Mouse (Mus musculus) hindbrain, embryonic 10.5 days (tissue): Measurements from ENCODE around the gene Jtb. TPM values are rescaled to one million over a fixed set of nuclear protein-coding genes. Genes with fewer than 3 reads are reported as not detected.
"Not testable (repeated sequence)": the region's sequence is repeated elsewhere in the genome, so short reads cannot be mapped to it uniquely, and the experiment has no call there.

Experiments used
- DNase-seq: peaks from one replicate; pipeline ENCODE4 v3.0.0-alpha.2; 2017; ENCODE audit warnings: low spot score
- H3K27ac ChIP-seq: fragments of 300-500 bp; sonication (generic); 2 replicates; pipeline ENCODE4 v1.5.1; 2016; ENCODE audit warnings: mild to moderate bottlenecking, moderate library complexity
- H3K27me3 ChIP-seq: fragments of 300-500 bp; sonication (generic); 2 replicates; pipeline ENCODE4 v1.6.1; 2016; ENCODE audit warnings: mild to moderate bottlenecking; ENCODE audit not compliant: poor library complexity, insufficient read depth, severe bottlenecking
- H3K36me3 ChIP-seq: fragments of 300-500 bp; sonication (generic); 2 replicates; pipeline ENCODE4 v1.6.1; 2016; ENCODE audit warnings: mild to moderate bottlenecking, moderate library complexity
- H3K4me1 ChIP-seq: fragments of 300-500 bp; sonication (generic); replicated peaks from 2 replicates; pipeline ENCODE4 v1.6.1; 2016; ENCODE audit warnings: mild to moderate bottlenecking
- H3K4me3 ChIP-seq: fragments of 300-500 bp; sonication (generic); 2 replicates; pipeline ENCODE4 v1.5.1; 2016; ENCODE audit warnings: mild to moderate bottlenecking, moderate library complexity
- H3K9me3 ChIP-seq: fragments of 300-500 bp; sonication (generic); 2 replicates; pipeline ENCODE4 v1.6.1; 2016; ENCODE audit warnings: mild to moderate bottlenecking, moderate library complexity
- WGBS: fragments of 180-500 bp; shearing (Covaris S2); methylation state at CpG from one replicate; pipeline ENCODE4 v1.1.7; 2016; 5-methylcytosine and 5-hydroxymethylcytosine counted together
- polyA plus RNA-seq: library from polyadenylated mRNA; unstranded; fragments of >200 nt; fragmentation: Nextera tagmentation; extraction: Ambion mirVana; gene quantifications from 2 replicates; pipeline ENCODE4 v1.2.1, GENCODE M21; 2016

Jtb gene
- polyA plus RNA-seq, 1 experiment from 2014 or later = 95.7 TPM

- Histone ChIP-seq H3K4me3 (no peak overlapping the region), H3K27ac (no peak overlapping the region; the same call in 1 of the 2 replicates), H3K4me1 (peaks cover 22% of the 10 kb centered on the region), H3K27me3 (peaks cover 8% of the 10 kb centered on the region; the same call in 1 of the 2 replicates), H3K9me3 (no peaks in the 10 kb centered on the region), H3K36me3 (peaks cover 3% of the 10 kb centered on the region)
- 84% methylated on average over 10 of the region's 10 CpGs for WGBS
- DNase-seq = no peak
Observed at GRCm38 (mm10) chr3:90241669-90242358, 10.4 kb downstream of the Jtb start.

GRCm38 (mm10) chr3:90242984-90243775 is 11.8 kb downstream of the Jtb start, which contains the start of gene Creb3l4:
TSS of gene Creb3l4 (minus strand) at chr3:90243512.
- Histone ChIP-seq H3K27ac (peak within 1 kb of the TSS; percentile 84), H3K9me3 (no peaks in the 10 kb centered on the region), H3K27me3 (peaks cover 8% of the 10 kb centered on the region; the same call in 1 of the 2 replicates), H3K4me3 (peak within 1 kb of the TSS; percentile 52), H3K36me3 (no peaks in the 10 kb centered on the region), H3K4me1 (peaks cover 28% of the 10 kb centered on the region)
- peak; percentile 78 for DNase-seq
- 2% methylated on average over 19 of the region's 19 CpGs for WGBS

DNA sequence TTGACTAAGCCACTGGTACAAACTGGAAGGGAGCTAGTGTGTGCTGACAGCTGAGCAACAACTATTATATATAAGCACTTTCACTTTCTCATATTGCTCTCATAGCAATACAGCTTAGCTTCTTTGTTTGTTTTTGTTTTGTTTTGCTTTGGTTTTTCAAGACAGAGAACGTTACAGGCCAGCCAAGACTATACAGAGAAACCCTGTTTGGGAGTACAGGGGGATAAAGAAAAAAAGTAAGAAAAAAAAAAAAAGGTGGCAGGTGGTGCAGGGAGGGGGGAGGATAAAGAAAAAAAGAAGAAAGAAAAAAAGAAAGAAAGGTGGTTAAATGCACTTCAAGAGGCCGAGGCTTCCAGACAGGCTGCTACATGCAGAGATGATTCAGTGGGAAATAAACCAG is 14.0 kb downstream of the Jtb start:
- Histone ChIP-seq H3K27ac (no peak overlapping the region), H3K4me3 (no peak overlapping the region), H3K36me3 (peaks cover 13% of the 10 kb centered on the region), H3K4me1 (peaks cover 41% of the 10 kb centered on the region), H3K27me3 (peaks cover 8% of the 10 kb centered on the region; the same call in 1 of the 2 replicates), H3K9me3 (no peaks in the 10 kb centered on the region)
- 81% methylated on average over 2 of the region's 2 CpGs for WGBS
- DNase-seq = no peak

GRCm38 (mm10) chr3:90247630-90247959 is 16.2 kb downstream of the Jtb start:
- no peak for DNase-seq
- peak overlapping the region; percentile 70 for H3K4me3 ChIP-seq
- H3K27me3 ChIP-seq = no peaks in the 10 kb centered on the region
- H3K27ac ChIP-seq = peak overlapping the region; percentile 93
- H3K9me3 ChIP-seq = no peaks in the 10 kb centered on the region
- peaks cover 28% of the 10 kb centered on the region for H3K36me3 ChIP-seq
- WGBS = under 1% methylated on average over 3 of the region's 3 CpGs
- peaks cover 34% of the 10 kb centered on the region for H3K4me1 ChIP-seq

- DNase-seq = peak; percentile 97
- Histone ChIP-seq H3K4me3 (peak within 1 kb of the TSS; percentile 70), H3K9me3 (no peaks in the 10 kb centered on the region), H3K36me3 (peaks cover 28% of the 10 kb centered on the region), H3K27me3 (no peaks in the 10 kb centered on the region), H3K27ac (peak within 1 kb of the TSS; percentile 93), H3K4me1 (peaks cover 29% of the 10 kb centered on the region)
- under 1% methylated on average over 44 of the region's 44 CpGs for WGBS
Observed at GRCm38 (mm10) chr3:90247960-90248745, 16.8 kb downstream of the Jtb start, which contains the start of gene Slc39a1. TSS of gene Slc39a1 (plus strand) at chr3:90248172.

GRCm38 (mm10) chr3:90248746-90249100 is 17.3 kb downstream of the Jtb start:
- peaks cover 28% of the 10 kb centered on the region for H3K36me3 ChIP-seq
- DNase-seq = no peak
- peak overlapping the region; percentile 93 for H3K27ac ChIP-seq
- 9% methylated on average over 10 of the region's 10 CpGs for WGBS
- no peaks in the 10 kb centered on the region for H3K9me3 ChIP-seq
- H3K27me3 ChIP-seq = no peaks in the 10 kb centered on the region
- H3K4me3 ChIP-seq = peak overlapping the region; percentile 70
- peaks cover 27% of the 10 kb centered on the region for H3K4me1 ChIP-seq

GRCm38 (mm10) chr3:90250791-90251190 is 19.4 kb downstream of the Jtb start:
- no peak overlapping the region for H3K27ac ChIP-seq

DNA sequence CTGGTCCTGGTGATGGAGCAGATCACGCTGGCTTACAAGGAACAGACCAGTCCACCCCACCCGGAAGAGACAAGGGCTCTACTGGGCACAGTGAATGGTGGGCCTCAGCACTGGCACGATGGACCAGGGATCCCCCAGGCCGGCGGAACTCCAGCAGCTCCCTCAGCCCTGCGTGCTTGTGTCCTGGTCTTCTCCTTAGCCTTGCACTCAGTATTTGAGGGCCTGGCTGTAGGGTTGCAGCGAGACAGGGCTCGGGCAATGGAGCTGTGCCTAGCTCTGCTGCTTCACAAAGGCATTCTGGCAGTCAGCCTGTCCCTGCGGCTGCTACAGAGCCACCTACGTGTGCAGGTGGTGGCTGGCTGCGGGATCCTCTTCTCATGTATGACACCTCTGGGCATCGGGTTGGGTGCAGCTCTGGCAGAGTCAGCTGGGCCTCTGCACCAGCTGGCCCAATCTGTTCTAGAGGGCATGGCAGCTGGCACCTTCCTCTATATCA is 20.4 kb downstream of the Jtb start:
- not testable (repeated sequence) for DNase-seq, H3K27ac ChIP-seq, H3K27me3 ChIP-seq, H3K4me3 ChIP-seq, H3K9me3 ChIP-seq
- Histone ChIP-seq H3K4me1 (peaks cover 46% of the 10 kb centered on the region), H3K36me3 (peaks cover 29% of the 10 kb centered on the region)
- WGBS = 88% methylated on average over 11 of the region's 12 CpGs

More at GRCm38 (mm10) chr3:90250791-90251190, 19.4 kb downstream of the Jtb start:
- DNase-seq = no peak
- H3K4me1 ChIP-seq = peaks cover 37% of the 10 kb centered on the region
- no peak overlapping the region for H3K4me3 ChIP-seq
- no peaks in the 10 kb centered on the region for H3K9me3 ChIP-seq
- H3K36me3 ChIP-seq = peaks cover 28% of the 10 kb centered on the region
- 89% methylated on average over 6 of the region's 6 CpGs for WGBS
- H3K27me3 ChIP-seq = no peaks in the 10 kb centered on the region

GRCm38 (mm10) chr3:90252659-90253058 is 21.3 kb downstream of the Jtb start:
- not testable (repeated sequence) for DNase-seq, H3K9me3 ChIP-seq, H3K4me3 ChIP-seq, H3K27ac ChIP-seq, H3K27me3 ChIP-seq
- Histone ChIP-seq H3K4me1 (peaks cover 42% of the 10 kb centered on the region), H3K36me3 (peaks cover 38% of the 10 kb centered on the region)
- 87% methylated on average over 2 of the region's 2 CpGs for WGBS

DNA sequence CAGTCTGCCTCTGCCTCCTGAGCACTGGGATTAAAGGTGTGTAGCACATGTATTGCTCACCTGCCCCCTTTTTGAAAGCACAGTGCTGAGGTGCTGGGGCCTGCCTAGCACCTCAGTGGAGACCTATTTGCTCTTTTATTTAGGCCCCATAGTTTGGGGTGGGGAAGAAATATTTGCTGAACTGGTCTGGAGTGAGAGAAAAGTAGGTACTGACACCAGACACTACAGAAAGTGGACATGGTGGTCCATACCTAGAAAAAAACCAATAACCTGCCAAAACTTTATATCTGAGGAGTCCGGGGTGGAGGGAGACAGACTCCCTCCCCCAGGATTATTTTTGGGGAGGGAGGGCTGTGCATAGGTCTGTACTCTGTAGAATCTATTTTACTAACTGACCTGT is 21.8 kb downstream of the Jtb start:
- Histone ChIP-seq H3K4me1 (peaks cover 40% of the 10 kb centered on the region), H3K36me3 (peaks cover 43% of the 10 kb centered on the region)
- H3K4me3 ChIP-seq, H3K9me3 ChIP-seq, H3K27ac ChIP-seq, H3K27me3 ChIP-seq, DNase-seq: not testable (repeated sequence)
- 87% methylated on average over 1 of the region's 1 CpGs for WGBS

DNA sequence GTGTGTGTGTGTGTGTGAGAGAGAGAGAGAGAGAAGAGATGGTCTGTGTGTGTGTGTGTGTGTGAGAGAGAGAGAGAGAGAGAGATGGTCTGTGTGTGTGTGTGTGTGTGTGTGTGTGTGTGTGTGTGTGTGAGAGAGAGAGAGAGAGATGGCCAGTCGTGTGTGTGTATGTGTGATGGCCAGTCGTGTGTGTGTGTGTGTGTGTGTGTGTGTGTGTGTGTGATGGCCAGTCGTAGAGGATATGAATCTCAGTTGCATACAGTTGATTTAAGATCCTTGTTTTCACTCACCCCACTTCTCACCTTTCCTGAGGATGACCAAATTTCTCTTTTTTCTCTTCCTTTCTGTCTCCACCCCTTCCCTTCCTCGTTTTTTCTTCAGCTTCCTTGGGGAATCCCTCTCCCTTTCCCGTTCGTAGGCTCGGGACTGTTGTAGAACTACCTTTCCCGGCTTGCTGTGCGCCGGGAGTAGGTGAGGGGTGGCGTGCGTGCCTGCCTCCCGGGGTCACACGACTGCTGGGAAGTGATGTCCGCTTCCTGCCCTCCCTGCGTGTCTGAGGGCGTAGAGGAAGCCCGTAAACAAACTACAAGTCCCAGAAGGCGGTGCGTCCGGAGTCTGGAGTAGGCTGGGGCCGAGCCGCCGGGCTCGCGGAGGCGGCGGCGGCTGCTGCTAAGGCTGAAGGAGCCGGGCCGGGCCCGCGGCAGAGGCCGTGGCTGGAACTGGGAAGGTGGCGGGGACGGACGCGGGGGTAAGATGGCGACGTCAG is 22.4 kb downstream of the Jtb start, which contains the start of gene Crtc2:
Gene Crtc2 (plus strand): TSS at position 511 of the 766 bp plus-strand sequence.
- DNase-seq = peak; percentile 95
- H3K4me1 ChIP-seq = peaks cover 33% of the 10 kb centered on the region
- peak within 1 kb of the TSS; percentile 93 for H3K27ac ChIP-seq
- H3K4me3 ChIP-seq = peak within 1 kb of the TSS; percentile 92
- no peaks in the 10 kb centered on the region for H3K9me3 ChIP-seq
- no peaks in the 10 kb centered on the region for H3K27me3 ChIP-seq
- H3K36me3 ChIP-seq = peaks cover 50% of the 10 kb centered on the region
- whole genome bisulfite sequencing = 3% methylated on average over 40 of the region's 40 CpGs
